Mouse (Mus musculus) thymus, postnatal 14 days (tissue): ENCODE data around the gene Slc51b.

Experiments used
- DNase-seq: peaks from one replicate; pipeline ENCODE4 v3.0.0; 2021

The Slc51b gene

DNA sequence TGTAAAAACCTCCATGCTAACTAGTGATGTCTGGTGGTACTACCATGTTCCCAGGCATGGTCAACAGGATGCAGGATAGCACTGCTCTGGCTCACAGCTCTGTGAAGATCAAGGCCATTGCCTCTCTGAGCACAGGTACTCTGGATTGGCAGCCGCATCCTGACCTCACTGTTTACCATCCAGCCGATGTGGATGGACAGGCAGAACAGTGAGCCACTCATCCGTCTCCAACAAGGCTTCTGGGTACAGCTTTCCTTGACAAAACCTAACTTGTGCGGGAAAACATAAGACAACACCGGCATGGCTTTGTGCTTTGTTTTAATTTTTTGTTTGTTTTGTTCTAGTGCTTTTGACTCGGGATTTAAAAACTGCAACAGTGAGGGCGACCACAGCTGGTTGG is 57.0 kb downstream of the Slc51b start:
- DNase-seq, result no peak

DNA sequence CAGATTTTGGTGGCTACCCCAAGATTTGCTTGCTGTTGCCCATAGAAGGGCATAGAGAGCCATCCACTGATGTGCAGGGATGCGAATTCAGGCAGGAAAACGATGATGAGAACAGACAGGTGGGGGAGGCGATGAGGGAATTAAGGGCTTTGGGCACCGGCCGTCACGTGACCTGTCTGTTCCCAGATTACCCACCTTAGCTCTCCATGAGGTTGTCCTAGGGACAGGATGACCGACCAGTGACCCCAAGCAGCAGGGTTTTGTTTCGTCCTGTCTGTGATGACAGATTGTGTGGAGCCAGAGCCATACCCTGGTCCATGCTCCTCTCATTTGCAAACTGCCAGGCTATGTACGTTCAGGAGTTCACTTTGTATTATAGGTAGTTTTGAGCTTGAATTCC is 59.1 kb downstream of the Slc51b start:
- no peak for DNase-seq
